Mouse (Mus musculus): ENCODE measurements at regions not wholly inside any gene's neighbourhood (a gene's known extent, or its start where the extent isn't known, plus 50 kb on each side); places are given as distances from the start of the nearest gene placed in this dataset.
A peak's percentile ranks its signal among the peaks of the same experiment; 100 is the strongest.

- no peaks in the 10 kb centered on the region for H3K27me3 ChIP-seq (replicated peaks; ENCODE audit: control insufficient read depth, insufficient read depth, low read length)
- ATAC-seq (ENCODE audit: low read depth) (no peak), DNase-seq (ENCODE audit: low spot score) (no peak)
- no peaks in the 10 kb centered on the region for H3K36me3 ChIP-seq (ENCODE audit: control insufficient read depth, insufficient read depth, low read length)
- no peak overlapping the region for H3K9ac ChIP-seq (ENCODE audit: low read depth, low read length)
- no peak overlapping the region for H3K4me2 ChIP-seq (ENCODE audit: low read depth, low read length)
- H3K27ac ChIP-seq (replicated peaks; ENCODE audit: low read depth, low read length): no peak overlapping the region
- H3K9me3 ChIP-seq (ENCODE audit: control insufficient read depth, low read length): no peaks in the 10 kb centered on the region
- H3K4me1 ChIP-seq (ENCODE audit: control insufficient read depth, insufficient read depth, low read length): no peaks in the 10 kb centered on the region
- H3K4me3 ChIP-seq (ENCODE audit: low read depth, low read length): no peak overlapping the region
- WGBS: 69% methylated on average over 1 of the region's 1 CpGs
Measured at GRCm38 (mm10) chr1:194303951-194304350, 314.1 kb upstream of the Plxna2 start.

- 33% methylated on average over 1 of the region's 1 CpGs for WGBS
- no peaks in the 10 kb centered on the region for H3K27me3 ChIP-seq (replicated peaks; ENCODE audit: control insufficient read depth, insufficient read depth, low read length)
- no peak overlapping the region for H3K9ac ChIP-seq (ENCODE audit: low read depth, low read length)
- H3K27ac ChIP-seq (replicated peaks; ENCODE audit: low read depth, low read length): no peak overlapping the region
- H3K4me2 ChIP-seq (ENCODE audit: low read depth, low read length): no peak overlapping the region
- ATAC-seq (ENCODE audit: low read depth) (no peak), DNase-seq (ENCODE audit: low spot score) (peak; percentile 24)
- H3K4me1 ChIP-seq (ENCODE audit: control insufficient read depth, insufficient read depth, low read length): no peaks in the 10 kb centered on the region
- no peaks in the 10 kb centered on the region for H3K36me3 ChIP-seq (ENCODE audit: control insufficient read depth, insufficient read depth, low read length)
- no peaks in the 10 kb centered on the region for H3K9me3 ChIP-seq (ENCODE audit: control insufficient read depth, low read length)
- H3K4me3 ChIP-seq (ENCODE audit: low read depth, low read length): no peak overlapping the region
Measured at GRCm38 (mm10) chr1:194302775-194303174, 315.2 kb upstream of the Plxna2 start.

GRCm38 (mm10) chr1:194281941-194282340 lies 336.1 kb upstream of the Plxna2 start:
- no peak overlapping the region for H3K9ac ChIP-seq (ENCODE audit: low read depth, low read length)
- H3K4me2 ChIP-seq (ENCODE audit: low read depth, low read length): no peak overlapping the region
- ATAC-seq (ENCODE audit: low read depth): no peak
- H3K27me3 ChIP-seq (replicated peaks; ENCODE audit: control insufficient read depth, insufficient read depth, low read length): no peaks in the 10 kb centered on the region
- no peak overlapping the region for H3K4me3 ChIP-seq (ENCODE audit: low read depth, low read length)
- no peaks in the 10 kb centered on the region for H3K9me3 ChIP-seq (ENCODE audit: control insufficient read depth, low read length)
- no peaks in the 10 kb centered on the region for H3K4me1 ChIP-seq (ENCODE audit: control insufficient read depth, insufficient read depth, low read length)
- H3K27ac ChIP-seq (replicated peaks; ENCODE audit: low read depth, low read length): no peak overlapping the region
- WGBS: 64% methylated on average over 3 of the region's 3 CpGs
- H3K36me3 ChIP-seq (ENCODE audit: control insufficient read depth, insufficient read depth, low read length): no peaks in the 10 kb centered on the region
- no peak for DNase-seq (ENCODE audit: low spot score)

- Histone ChIP-seq H3K36me3 (ENCODE audit: control insufficient read depth, insufficient read depth, low read length) (no peaks in the 10 kb centered on the region), H3K27me3 (replicated peaks; ENCODE audit: control insufficient read depth, insufficient read depth, low read length) (no peaks in the 10 kb centered on the region), H3K9me3 (ENCODE audit: control insufficient read depth, low read length) (no peaks in the 10 kb centered on the region), H3K4me3 (ENCODE audit: low read depth, low read length) (no peak overlapping the region), H3K9ac (ENCODE audit: low read depth, low read length) (no peak overlapping the region), H3K4me2 (ENCODE audit: low read depth, low read length) (no peak overlapping the region), H3K27ac (replicated peaks; ENCODE audit: low read depth, low read length) (no peak overlapping the region), H3K4me1 (ENCODE audit: control insufficient read depth, insufficient read depth, low read length) (no peaks in the 10 kb centered on the region)
- ATAC-seq (ENCODE audit: low read depth) (no peak), DNase-seq (ENCODE audit: low spot score) (no peak)
Measured at GRCm38 (mm10) chr1:194268028-194268427, 350.0 kb upstream of the Plxna2 start.

- WGBS: 69% methylated on average over 4 of the region's 4 CpGs
- ATAC-seq (ENCODE audit: low read depth) (no peak), DNase-seq (ENCODE audit: low spot score) (no peak)
- Histone ChIP-seq H3K4me1 (ENCODE audit: control insufficient read depth, insufficient read depth, low read length) (no peaks in the 10 kb centered on the region), H3K9ac (ENCODE audit: low read depth, low read length) (no peak overlapping the region), H3K36me3 (ENCODE audit: control insufficient read depth, insufficient read depth, low read length) (no peaks in the 10 kb centered on the region), H3K27me3 (replicated peaks; ENCODE audit: control insufficient read depth, insufficient read depth, low read length) (no peaks in the 10 kb centered on the region), H3K9me3 (ENCODE audit: control insufficient read depth, low read length) (no peaks in the 10 kb centered on the region), H3K4me2 (ENCODE audit: low read depth, low read length) (no peak overlapping the region), H3K27ac (replicated peaks; ENCODE audit: low read depth, low read length) (no peak overlapping the region), H3K4me3 (ENCODE audit: low read depth, low read length) (no peak overlapping the region)
Measured at GRCm38 (mm10) chr1:194262374-194262773, 355.6 kb upstream of the Plxna2 start.

GRCm38 (mm10) chr1:194259957-194260356 lies 358.1 kb upstream of the Plxna2 start:
- ATAC-seq (ENCODE audit: low read depth) (no peak), DNase-seq (ENCODE audit: low spot score) (no peak)
- Histone ChIP-seq H3K27me3 (replicated peaks; ENCODE audit: control insufficient read depth, insufficient read depth, low read length) (no peaks in the 10 kb centered on the region), H3K9me3 (ENCODE audit: control insufficient read depth, low read length) (no peaks in the 10 kb centered on the region), H3K4me1 (ENCODE audit: control insufficient read depth, insufficient read depth, low read length) (no peaks in the 10 kb centered on the region), H3K9ac (ENCODE audit: low read depth, low read length) (no peak overlapping the region), H3K36me3 (ENCODE audit: control insufficient read depth, insufficient read depth, low read length) (no peaks in the 10 kb centered on the region), H3K27ac (replicated peaks; ENCODE audit: low read depth, low read length) (no peak overlapping the region), H3K4me3 (ENCODE audit: low read depth, low read length) (no peak overlapping the region), H3K4me2 (ENCODE audit: low read depth, low read length) (no peak overlapping the region)
- WGBS: 74% methylated on average over 3 of the region's 3 CpGs

- Histone ChIP-seq H3K4me3 (ENCODE audit: low read depth, low read length) (no peak overlapping the region), H3K9ac (ENCODE audit: low read depth, low read length) (no peak overlapping the region), H3K4me1 (ENCODE audit: control insufficient read depth, insufficient read depth, low read length) (no peaks in the 10 kb centered on the region), H3K36me3 (ENCODE audit: control insufficient read depth, insufficient read depth, low read length) (no peaks in the 10 kb centered on the region), H3K4me2 (ENCODE audit: low read depth, low read length) (no peak overlapping the region), H3K27me3 (replicated peaks; ENCODE audit: control insufficient read depth, insufficient read depth, low read length) (no peaks in the 10 kb centered on the region), H3K27ac (replicated peaks; ENCODE audit: low read depth, low read length) (no peak overlapping the region), H3K9me3 (ENCODE audit: control insufficient read depth, low read length) (no peaks in the 10 kb centered on the region)
- 11% methylated on average over 1 of the region's 1 CpGs for WGBS
- ATAC-seq (ENCODE audit: low read depth) (no peak), DNase-seq (ENCODE audit: low spot score) (no peak)
Measured at GRCm38 (mm10) chr1:194244776-194245366, 373.1 kb upstream of the Plxna2 start.

GRCm38 (mm10) chr1:194241111-194241510 lies 376.9 kb upstream of the Plxna2 start:
- Histone ChIP-seq H3K27ac (replicated peaks; ENCODE audit: low read depth, low read length) (no peak overlapping the region), H3K9me3 (ENCODE audit: control insufficient read depth, low read length) (no peaks in the 10 kb centered on the region)
- no peak for ATAC-seq (ENCODE audit: low read depth)

GRCm38 (mm10) chr1:194231206-194231605 lies 386.8 kb upstream of the Plxna2 start:
- peak; percentile 89 for ATAC-seq (ENCODE audit: low read depth)
- DNase-seq (ENCODE audit: low spot score): peak; percentile 93

More at GRCm38 (mm10) chr1:194241111-194241510, 376.9 kb upstream of the Plxna2 start:
- Histone ChIP-seq H3K27me3 (replicated peaks; ENCODE audit: control insufficient read depth, insufficient read depth, low read length) (no peaks in the 10 kb centered on the region), H3K4me2 (ENCODE audit: low read depth, low read length) (no peak overlapping the region), H3K9ac (ENCODE audit: low read depth, low read length) (no peak overlapping the region), H3K36me3 (ENCODE audit: control insufficient read depth, insufficient read depth, low read length) (no peaks in the 10 kb centered on the region), H3K4me1 (ENCODE audit: control insufficient read depth, insufficient read depth, low read length) (no peaks in the 10 kb centered on the region), H3K4me3 (ENCODE audit: low read depth, low read length) (no peak overlapping the region)
- no peak for DNase-seq (ENCODE audit: low spot score)

More at GRCm38 (mm10) chr1:194231206-194231605, 386.8 kb upstream of the Plxna2 start:
- Histone ChIP-seq H3K4me3 (ENCODE audit: low read depth, low read length) (no peak overlapping the region), H3K9ac (ENCODE audit: low read depth, low read length) (no peak overlapping the region), H3K36me3 (ENCODE audit: control insufficient read depth, insufficient read depth, low read length) (no peaks in the 10 kb centered on the region), H3K4me1 (ENCODE audit: control insufficient read depth, insufficient read depth, low read length) (peaks cover 22% of the 10 kb centered on the region), H3K9me3 (ENCODE audit: control insufficient read depth, low read length) (no peaks in the 10 kb centered on the region), H3K27ac (replicated peaks; ENCODE audit: low read depth, low read length) (peak overlapping the region; percentile 54; the same call in 1 of the 2 replicates), H3K27me3 (replicated peaks; ENCODE audit: control insufficient read depth, insufficient read depth, low read length) (no peaks in the 10 kb centered on the region), H3K4me2 (ENCODE audit: low read depth, low read length) (no peak overlapping the region)
- WGBS: 26% methylated on average over 4 of the region's 4 CpGs
